Mouse (Mus musculus) cerebellum, postnatal 14 days (tissue): Measurements from ENCODE around the gene Tmem189.
"Not testable (repeated sequence)": the region's sequence is repeated elsewhere in the genome, so short reads cannot be mapped to it uniquely, and the experiment has no call there.

ENCODE experiments used
- DNase-seq, 2 experiments: peaks; one replicate each; pipeline ENCODE4 v3.0.0; 2021; ENCODE audit warnings: mixed read lengths in 2 of 2

Gene Tmem189

GRCm38 (mm10) chr2:167646411-167646810 is 43.2 kb downstream of the Tmem189 start:
- DNase-seq: no peak

- not testable (repeated sequence) for DNase-seq
Observed at GRCm38 (mm10) chr2:167643356-167644052, 46.1 kb downstream of the Tmem189 start.

GRCm38 (mm10) chr2:167642164-167642563 is 47.5 kb downstream of the Tmem189 start:
- no peak for DNase-seq

- peak in 1 of 2 experiments; percentile 64 for DNase-seq
Observed at GRCm38 (mm10) chr2:167641337-167641736, 48.3 kb downstream of the Tmem189 start.

DNA sequence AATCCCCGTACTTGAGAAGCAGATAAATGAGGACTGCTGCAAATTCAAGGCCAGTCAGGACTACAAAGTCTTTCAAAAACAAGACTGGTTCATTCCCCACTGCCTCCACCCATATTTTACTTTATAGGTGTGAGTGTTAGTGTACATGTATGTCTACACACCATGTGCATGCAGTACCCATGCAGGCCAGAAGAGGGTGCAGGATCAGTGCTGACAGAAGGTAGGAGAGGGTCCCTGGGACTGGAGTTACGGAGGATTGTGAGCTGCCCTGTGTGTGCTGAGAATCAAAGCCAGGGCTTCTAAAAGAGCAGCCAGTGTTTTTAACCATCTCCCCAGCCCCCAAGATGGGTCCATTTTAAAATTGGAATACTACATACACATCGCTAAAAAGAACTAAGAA is 49.3 kb downstream of the Tmem189 start:
- peak in 1 of 2 experiments; percentile 73 for DNase-seq

- DNase-seq: no peak
Observed at GRCm38 (mm10) chr2:167634865-167635512, 54.6 kb downstream of the Tmem189 start.

GRCm38 (mm10) chr2:167634338-167634770 is 55.3 kb downstream of the Tmem189 start:
- DNase-seq: peak; percentile 98 to 99

GRCm38 (mm10) chr2:167633537-167633872 is 56.1 kb downstream of the Tmem189 start:
- DNase-seq: no peak

DNA sequence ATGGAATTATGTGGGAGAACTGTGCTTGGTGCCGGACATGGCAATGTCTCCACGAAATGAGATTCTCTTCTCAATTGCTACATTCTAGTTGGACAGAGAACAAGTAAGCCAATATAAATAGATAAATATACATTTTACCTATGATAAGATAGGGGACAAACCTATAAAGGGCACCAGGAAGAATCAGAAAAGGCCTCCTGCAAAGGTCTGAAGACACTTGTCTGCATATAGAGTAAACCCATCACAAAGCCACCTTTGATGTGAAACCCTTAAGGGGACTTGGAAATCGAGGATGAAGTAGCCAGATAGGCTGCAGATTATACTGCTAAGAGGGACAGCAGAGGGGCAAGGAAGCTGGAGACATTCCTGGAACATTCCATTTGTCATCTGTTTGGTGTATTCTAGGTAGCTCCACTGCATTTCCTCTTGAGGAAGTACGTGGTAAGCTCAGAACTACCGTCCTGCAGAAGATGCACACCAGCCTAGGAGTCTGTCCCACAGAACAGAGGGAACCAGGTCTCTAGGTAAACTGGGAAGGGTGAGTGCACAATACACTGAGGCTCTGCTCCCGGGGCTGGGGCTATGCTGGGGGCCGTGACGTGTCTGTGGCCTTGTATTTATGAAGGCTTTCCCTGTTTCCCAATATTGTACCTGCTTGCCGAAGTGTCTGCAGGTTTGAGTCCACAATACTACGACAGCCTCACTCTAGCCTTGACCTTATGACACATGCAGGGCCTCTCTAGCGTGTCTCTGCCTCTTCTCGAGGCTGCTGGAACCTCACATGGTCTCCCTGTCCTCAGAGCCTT is 56.7 kb downstream of the Tmem189 start:
- no peak for DNase-seq

- DNase-seq: peak; percentile 98 to 99
Observed at GRCm38 (mm10) chr2:167631591-167632448, 57.8 kb downstream of the Tmem189 start, which contains the start of gene Ube2v1. Gene Ube2v1, minus strand, starts transcription at chr2:167632095.

- DNase-seq: peak in 1 of 2 experiments; percentile 58
Observed at GRCm38 (mm10) chr2:167631181-167631590, 58.4 kb downstream of the Tmem189 start.

DNA sequence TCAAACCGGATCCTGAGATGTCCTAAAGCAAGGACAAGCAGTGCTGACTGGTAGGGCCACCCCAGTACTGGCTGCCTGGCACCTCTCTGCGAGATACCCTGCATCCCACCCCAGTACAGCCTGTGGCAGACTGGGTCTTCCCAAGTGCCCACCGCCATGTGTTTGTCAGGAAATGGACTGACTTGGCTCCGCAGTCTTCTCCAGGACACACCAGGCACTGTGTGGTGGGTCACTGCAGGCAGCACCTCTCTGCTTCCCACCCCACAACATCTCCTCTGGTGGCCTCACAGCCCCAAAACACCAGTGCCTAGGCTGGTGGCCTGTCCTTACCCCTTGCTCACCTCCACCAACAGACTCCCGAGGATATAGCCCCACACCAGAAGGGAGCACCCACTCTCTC is 59.2 kb downstream of the Tmem189 start:
- no peak for DNase-seq

- no peak for DNase-seq
Observed at GRCm38 (mm10) chr2:167629665-167630209, 59.9 kb downstream of the Tmem189 start.

DNA sequence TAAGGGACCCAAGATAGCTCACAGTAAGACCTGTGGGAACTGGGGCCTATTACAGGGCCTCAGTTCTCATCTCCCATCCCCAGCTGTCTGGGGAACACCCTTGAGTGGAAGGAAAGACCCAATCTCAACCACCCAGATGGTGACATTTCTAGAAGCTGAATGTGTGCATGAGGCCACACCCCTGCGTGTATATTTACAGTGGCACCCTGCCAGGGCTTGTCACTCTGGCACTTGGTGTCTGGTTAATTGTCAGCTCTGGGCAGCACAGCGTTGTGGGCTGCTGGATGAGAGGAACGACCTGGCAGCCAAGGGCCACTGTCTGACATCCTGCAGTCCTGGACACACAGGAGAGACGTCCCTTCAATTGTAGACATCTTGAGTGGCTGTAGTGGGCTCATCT is 60.8 kb downstream of the Tmem189 start:
- DNase-seq: peak; percentile 31 to 57

GRCm38 (mm10) chr2:167627019-167627418 is 62.6 kb downstream of the Tmem189 start:
- DNase-seq: no peak

- DNase-seq: no peak
Observed at GRCm38 (mm10) chr2:167625670-167626069, 64.0 kb downstream of the Tmem189 start.

GRCm38 (mm10) chr2:167624368-167625075 is 65.1 kb downstream of the Tmem189 start:
- no peak for DNase-seq

GRCm38 (mm10) chr2:167622965-167623364 is 66.7 kb downstream of the Tmem189 start:
- DNase-seq: no peak

- no peak for DNase-seq
Observed at GRCm38 (mm10) chr2:167622352-167622751, 67.3 kb downstream of the Tmem189 start.

- DNase-seq: no peak
Observed at GRCm38 (mm10) chr2:167621255-167622087, 68.2 kb downstream of the Tmem189 start.

DNA sequence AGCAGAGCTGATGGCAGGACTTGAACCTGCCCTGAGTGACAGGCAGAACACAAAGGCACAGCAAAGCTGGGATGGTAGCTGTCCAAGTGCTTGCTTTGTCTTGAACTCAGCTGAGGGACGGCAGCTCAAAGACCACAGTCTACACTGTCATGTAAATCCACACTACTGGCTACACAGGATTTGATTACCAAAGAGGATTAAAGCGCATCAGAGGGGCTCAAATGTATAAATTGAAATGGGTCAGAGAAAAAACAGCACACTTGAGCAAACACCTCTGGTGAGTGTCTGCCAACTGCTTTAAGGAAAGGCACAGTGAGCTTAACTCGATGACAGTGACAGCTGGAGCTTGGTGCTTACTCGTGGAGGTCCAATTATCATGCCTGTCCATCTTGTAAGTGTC is 72.2 kb downstream of the Tmem189 start:
- DNase-seq: no peak
